Comparison of ENCODE assay signal across 2 mouse cellular contexts in genomic region chr5:24389658-24390020, GRCm38 (mm10).
TF ChIP-seq lines count a peak whose summit lies in the region.

No protein-coding gene starts in this region.

TF ChIP-seq in MEL, 35 proteins besides CTCF, POLR2A, EP300 and RAD21:
- TF ChIP-seq GATA1 (IDR thresholded peaks at IDR 0.05; ENCODE audit: low read depth, low read length) (no peak), GABPA (IDR thresholded peaks at IDR 0.05; ENCODE audit: low read depth, low read length) (0 out of 2 replicates have a peak, but pooled peaks have one; percentile 21), NRF1 (IDR thresholded peaks at IDR 0.05; ENCODE audit: insufficient read depth, low read depth, low read length, poor library complexity, severe bottlenecking) (no peak), MAX (IDR thresholded peaks at IDR 0.05; ENCODE audit: low read length) (no peak), ETS1 (IDR thresholded peaks at IDR 0.05; ENCODE audit: low read depth, low read length) (no peak), RCOR1 (IDR thresholded peaks at IDR 0.05; ENCODE audit: low read depth, low read length) (no peak), ELF1 (IDR thresholded peaks at IDR 0.05; ENCODE audit: low read depth, low read length) (no peak), NELFE (IDR thresholded peaks at IDR 0.05; ENCODE audit: low read depth, low read length) (no peak; the same call in 1 of the 2 replicates), POLR2AphosphoS5 (IDR thresholded peaks at IDR 0.05; ENCODE audit: borderline replicate concordance, low read depth, low read length) (no peak; the same call in 1 of the 2 replicates), CHD1 (IDR thresholded peaks at IDR 0.05; ENCODE audit: low read depth, low read length) (peak; percentile 92; the same call in 1 of the 2 replicates), ZMIZ1 (IDR thresholded peaks at IDR 0.05; ENCODE audit: low read depth, low read length) (peak; percentile 18), TCF12 (IDR thresholded peaks at IDR 0.05; ENCODE audit: low read depth, low read length) (no peak), JUND (IDR thresholded peaks at IDR 0.05; ENCODE audit: low read depth, low read length) (no peak)

TF ChIP-seq in myocyte, 11 proteins besides CTCF, POLR2A, EP300 and RAD21:
- no peak for TF ChIP-seq MYOG (IDR thresholded peaks at IDR 0.05; ENCODE audit: control insufficient read depth in 1 of 3, insufficient read depth in 1 of 3, insufficient read length in 2 of 3, low read depth in 2 of 3)
- TF ChIP-seq CEBPB (IDR thresholded peaks at IDR 0.05; ENCODE audit: insufficient read depth, poor library complexity, severe bottlenecking) = no peak
- TF ChIP-seq MYOD1 (IDR thresholded peaks at IDR 0.05; ENCODE audit: control insufficient read depth in 1 of 3, insufficient read length in 2 of 3, low read depth in 2 of 3) = no peak
- TF ChIP-seq USF1 (IDR thresholded peaks at IDR 0.05; ENCODE audit: low read depth) = no peak
- TF ChIP-seq POLR2AphosphoS2 (IDR thresholded peaks at IDR 0.05; ENCODE audit: insufficient read length, low read depth) = no peak
- TF ChIP-seq SRF (IDR thresholded peaks at IDR 0.05; ENCODE audit: control insufficient read depth, insufficient read length, low read depth) = no peak
- TF ChIP-seq REST (IDR thresholded peaks at IDR 0.05; ENCODE audit: insufficient read depth, insufficient read length) = no peak
- no peak for TF ChIP-seq MAX (IDR thresholded peaks at IDR 0.05; ENCODE audit: low read depth)
- TF ChIP-seq E2F4 (IDR thresholded peaks at IDR 0.05; ENCODE audit: insufficient read depth) = no peak
- no peak for TF ChIP-seq TCF3 (IDR thresholded peaks at IDR 0.05; ENCODE audit: insufficient read length, low read depth)
